Mouse (Mus musculus) lung, postnatal 36 days (tissue): ENCODE measurements around the gene Olfr1386.
"Not testable (repeated sequence)": the region's sequence is repeated elsewhere in the genome, so short reads cannot be mapped to it uniquely, and the experiment has no call there.

ENCODE experiments used
- DNase-seq: peaks from one replicate; pipeline ENCODE4 v3.0.0; 2022; ENCODE audit warnings: mixed read lengths

The Olfr1386 gene

DNA sequence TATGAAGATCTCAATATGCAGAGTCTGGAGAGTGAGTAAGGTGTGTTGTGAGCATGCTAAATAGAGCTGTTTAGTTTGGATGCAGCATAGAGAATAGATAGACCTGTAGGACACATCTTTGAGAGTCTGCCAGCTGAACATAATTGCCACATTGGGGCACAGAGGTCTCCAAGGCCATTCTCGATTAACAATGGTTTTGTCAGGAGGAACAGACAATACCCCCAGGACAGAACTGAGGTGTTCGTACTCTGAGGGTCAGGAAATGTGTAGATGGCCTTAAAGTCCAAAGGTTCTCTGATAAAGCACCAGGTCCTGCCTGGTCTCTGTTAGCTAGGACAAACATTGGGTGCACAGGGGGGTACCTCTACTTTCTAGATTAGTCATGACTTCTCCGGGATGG, at the start of gene Olfr1386:
Gene Olfr1386, plus strand, starts transcription at position 301 of the 400 bp plus-strand sequence.
- DNase-seq: not testable (repeated sequence)

DNA sequence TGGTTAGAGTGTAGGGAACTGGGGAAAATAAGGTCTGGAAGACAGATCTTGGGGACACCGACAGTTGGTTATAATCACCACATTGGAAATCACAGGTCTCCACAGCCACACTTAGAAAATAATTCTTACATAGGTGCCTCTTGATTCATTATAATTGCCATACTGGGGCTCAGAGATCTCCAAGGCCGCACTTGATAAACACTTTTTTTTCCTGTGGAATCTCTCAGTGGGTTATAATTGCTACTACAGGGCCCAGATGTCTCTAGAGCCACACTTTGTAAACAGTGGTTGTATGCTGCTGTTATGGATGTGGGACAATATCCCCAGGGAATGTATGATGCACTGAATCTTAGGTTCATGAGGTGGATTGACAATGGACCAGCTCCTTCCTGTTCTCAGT, 42.1 kb upstream of the Olfr1386 start, which contains the start of gene Olfr1389:
Gene Olfr1389, plus strand, starts transcription at position 301 of the 400 bp plus-strand sequence.
- DNase-seq: no peak

DNA sequence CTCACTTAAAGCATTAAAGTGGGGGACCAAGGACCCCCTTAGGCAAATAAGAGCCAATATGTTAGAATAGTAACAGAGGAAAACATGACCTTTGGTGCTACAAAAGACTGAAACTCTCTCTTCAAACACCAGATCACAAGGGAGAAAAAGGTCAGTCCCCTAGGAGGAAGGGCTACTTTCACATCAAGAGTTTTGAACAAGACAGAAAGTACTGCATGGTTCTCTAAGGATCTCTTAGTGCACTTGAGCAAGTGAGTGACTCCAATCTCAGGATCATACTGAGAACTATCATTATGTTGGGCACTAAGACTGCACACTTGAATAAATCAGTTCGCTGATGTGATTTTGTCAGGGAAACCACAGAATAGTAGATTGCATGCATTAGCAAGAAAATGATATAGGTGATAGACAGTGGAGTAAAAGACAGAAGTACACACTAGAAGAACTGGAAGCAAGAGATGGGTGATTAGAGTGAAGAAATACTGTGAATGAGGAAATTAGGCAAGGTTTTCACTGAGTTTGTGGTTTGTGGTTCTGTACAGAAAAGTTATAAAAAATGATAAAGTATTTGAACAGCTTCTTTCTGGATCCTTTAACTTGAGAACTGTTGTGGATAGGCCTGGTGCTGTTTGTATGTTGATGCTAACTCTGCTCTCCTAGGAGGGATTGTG, 39.5 kb upstream of the Olfr1386 start:
- DNase-seq: no peak

DNA sequence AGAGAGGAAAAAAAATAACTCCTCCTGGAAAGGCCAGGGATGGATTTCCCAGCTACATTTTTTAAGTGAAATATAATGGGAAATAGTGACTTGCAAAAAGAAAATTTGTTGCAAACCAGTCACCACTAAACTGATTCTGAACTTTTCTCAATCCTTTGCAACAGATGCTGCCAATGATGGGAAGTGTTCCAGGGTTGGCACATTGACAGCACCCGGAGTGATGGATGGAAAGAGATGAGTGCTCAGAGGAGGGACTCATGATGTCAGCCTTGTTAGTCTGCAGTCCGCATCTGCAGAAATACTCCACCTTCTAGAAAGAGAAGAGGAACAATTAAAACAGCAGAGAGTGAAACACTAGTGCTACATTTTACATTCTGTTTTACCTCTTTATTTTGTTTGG, 35.2 kb upstream of the Olfr1386 start:
- no peak for DNase-seq

DNA sequence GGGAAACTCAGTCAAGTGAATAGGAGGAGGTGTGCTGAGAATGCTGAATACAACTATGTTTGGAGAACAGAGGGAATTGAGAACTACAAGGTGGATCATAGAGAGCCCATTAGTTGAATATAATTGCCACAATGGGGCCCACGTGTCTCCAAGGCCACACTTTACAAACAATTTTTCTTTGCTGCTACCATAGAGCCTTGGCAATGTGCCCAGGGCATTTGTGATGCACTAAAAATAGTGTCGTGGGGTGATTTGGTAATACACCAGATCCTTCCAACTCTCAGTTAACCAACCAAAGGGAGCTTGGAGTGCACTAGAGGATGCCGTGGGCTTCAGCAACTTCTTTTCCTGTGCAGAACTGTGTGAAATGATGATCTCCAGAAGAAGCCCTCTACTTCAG, 28.4 kb upstream of the Olfr1386 start, which contains the start of gene Olfr1388:
Gene Olfr1388, plus strand, starts transcription at position 214 of the 400 bp plus-strand sequence.
- DNase-seq: no peak

DNA sequence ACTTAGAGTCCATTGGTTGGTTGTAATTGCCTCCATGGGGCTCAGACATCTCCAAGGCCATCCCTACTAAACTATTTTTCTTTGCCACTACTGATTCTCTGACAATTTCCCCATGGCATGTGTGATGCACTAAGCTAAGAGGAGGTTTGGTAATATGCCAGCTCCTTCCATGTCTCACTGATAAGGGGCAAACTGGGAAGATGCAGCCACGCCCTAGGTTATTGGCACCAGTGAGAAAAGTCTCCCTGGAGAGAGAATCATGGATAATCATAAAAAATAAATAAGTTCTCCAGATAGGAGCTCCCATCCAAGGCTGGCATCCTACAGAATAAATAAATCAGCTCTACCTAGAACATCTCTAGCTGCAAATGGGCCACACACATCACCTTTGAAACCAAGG, 9.8 kb upstream of the Olfr1386 start, which contains the start of gene Olfr1387:
Gene Olfr1387, plus strand, starts transcription at position 301 of the 400 bp plus-strand sequence.
- no peak for DNase-seq

DNA sequence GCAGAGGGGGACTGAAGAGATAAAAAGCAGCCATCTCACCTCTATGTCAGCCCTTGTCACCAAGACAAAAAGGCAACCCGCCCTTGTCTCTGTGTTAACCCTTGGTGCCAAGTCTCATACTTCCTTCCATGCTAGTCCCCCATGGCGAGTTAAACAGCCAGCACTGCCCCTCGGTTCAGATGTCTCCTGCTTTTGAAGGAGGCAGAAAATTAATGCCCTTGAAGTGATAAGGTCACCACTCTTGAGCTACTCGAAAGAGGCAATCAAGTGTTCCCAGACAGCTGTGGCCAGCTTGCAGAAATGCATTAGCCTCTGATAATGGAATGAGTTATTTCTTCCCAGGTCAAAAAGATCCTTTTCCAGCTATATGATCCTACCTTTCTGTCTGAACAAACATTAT, 21.1 kb downstream of the Olfr1386 start:
- DNase-seq: no peak

DNA sequence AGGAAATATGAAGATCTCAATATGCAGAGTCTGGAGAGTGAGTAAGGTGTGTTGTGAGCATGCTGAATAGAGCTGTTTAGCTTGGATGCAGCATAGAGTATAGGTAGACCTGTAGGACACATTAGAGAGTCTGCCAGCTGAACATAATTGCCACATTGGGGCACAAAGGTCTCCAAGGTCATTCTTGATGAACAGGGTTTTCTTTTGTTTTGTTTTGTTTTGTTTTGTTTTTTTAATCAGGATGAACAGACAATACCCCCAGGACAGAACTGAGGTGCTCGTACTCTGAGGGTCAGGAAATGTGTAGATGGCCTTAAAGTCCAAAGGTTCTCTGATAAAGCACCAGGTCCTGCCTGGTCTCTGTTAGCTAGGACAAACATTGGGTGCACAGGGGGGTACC, 23.9 kb downstream of the Olfr1386 start, which contains the start of gene Olfr1385:
Gene Olfr1385, plus strand, starts transcription at position 301 of the 400 bp plus-strand sequence.
- not testable (repeated sequence) for DNase-seq

DNA sequence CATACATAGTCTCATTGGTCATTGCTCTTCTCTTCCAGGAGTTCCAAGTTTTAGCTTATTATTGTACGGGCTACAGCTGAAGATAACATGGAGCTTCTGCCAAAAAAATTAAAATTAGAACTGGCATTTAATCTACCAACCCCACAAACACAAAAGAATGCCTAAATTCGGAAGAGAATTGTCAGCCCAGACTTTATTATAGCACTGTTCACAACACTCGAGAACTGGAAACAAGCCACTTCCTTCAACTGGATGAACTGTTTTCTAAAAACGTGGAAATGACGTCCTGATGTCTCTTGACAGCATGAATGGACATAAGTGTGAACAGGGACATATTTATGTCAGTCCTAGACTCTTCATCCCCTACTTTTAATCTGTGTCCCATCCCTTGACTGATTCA, 53.2 kb downstream of the Olfr1386 start:
- no peak for DNase-seq

DNA sequence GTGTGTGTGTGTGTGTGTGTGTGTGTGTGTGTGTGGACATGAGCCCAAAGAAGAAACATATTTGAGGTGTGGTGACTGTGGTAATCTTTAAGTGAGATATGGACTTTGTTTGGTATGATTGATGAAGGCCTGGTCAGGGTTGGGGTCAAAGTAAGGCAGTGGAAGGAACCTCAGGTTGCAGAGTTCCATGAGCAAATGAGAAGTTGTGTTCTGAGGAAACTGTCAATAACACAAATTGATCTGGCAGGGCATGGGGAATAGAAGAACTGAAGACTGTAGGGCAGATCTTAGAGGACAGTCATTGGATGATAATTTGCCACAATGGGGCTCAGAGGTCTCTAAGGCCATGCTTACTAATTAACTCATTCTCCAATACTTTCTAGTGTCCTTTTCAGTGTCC, 54.5 kb downstream of the Olfr1386 start, which contains the start of gene Olfr1383:
Gene Olfr1383, plus strand, starts transcription at position 301 of the 400 bp plus-strand sequence.
- DNase-seq: no peak
